Mouse (Mus musculus) adrenal gland, adult 2 months (tissue): Measurements from ENCODE around the gene Pex13. TPM values are rescaled to one million over a fixed set of nuclear protein-coding genes. Genes with fewer than 3 reads are reported as not detected.
A peak's percentile ranks its signal among the peaks of the same experiment; 100 is the strongest.

Experiments
- DNase-seq: peaks from one replicate; pipeline ENCODE4 v3.0.0; 2021
- long read RNA-seq: library from polyadenylated mRNA; stranded (forward); transcript quantifications from one replicate; pipeline ENCODE4 v2.0.0, GENCODE M21; 2021
- polyA plus RNA-seq: library from polyadenylated mRNA; depleted of rRNA; stranded (reverse); fragments of >200 nt; gene quantifications from 2 replicates; pipeline ENCODE4 v1.2.3, GENCODE M21; 2012; rRNA removed
- total RNA-seq, 2 experiments: library from RNA; stranded (reverse); gene quantifications; 2 replicates each; pipeline ENCODE4 v1.2.3; 2021

Pex13 gene
- total RNA-seq (10 to 100 TPM; 66.5 to 74.6 TPM), polyA plus RNA-seq (25.6 and 32.3 TPM in 2 replicates)
- long read RNA-seq, full-length matches to known transcripts: 62 of 66 reads
- long read RNA-seq, partial matches to known transcripts: 0 of 66 reads
- long read RNA-seq, other reads (novel, unspliced or antisense): 4 of 66 reads

GRCm38 (mm10) chr11:23665798-23666501, at the start of gene Pex13:
Gene Pex13 (minus strand): TSS chr11:23665959.
- DNase-seq: peak; percentile 96

- no peak for DNase-seq
Measured at GRCm38 (mm10) chr11:23712299-23712698, 46.5 kb upstream of the Pex13 start.

GRCm38 (mm10) chr11:23704604-23705294, 39.0 kb upstream of the Pex13 start:
- DNase-seq: no peak

GRCm38 (mm10) chr11:23701831-23702230, 36.1 kb upstream of the Pex13 start:
- no peak for DNase-seq

- no peak for DNase-seq
Measured at GRCm38 (mm10) chr11:23699414-23700095, 33.8 kb upstream of the Pex13 start.

- no peak for DNase-seq
Measured at GRCm38 (mm10) chr11:23698526-23698925, 32.8 kb upstream of the Pex13 start.

- DNase-seq: no peak
Measured at GRCm38 (mm10) chr11:23695847-23696246, 30.1 kb upstream of the Pex13 start.

- peak; percentile 16 for DNase-seq
Measured at GRCm38 (mm10) chr11:23693286-23693685, 27.5 kb upstream of the Pex13 start.

GRCm38 (mm10) chr11:23688060-23688459, 22.3 kb upstream of the Pex13 start:
- DNase-seq: no peak

GRCm38 (mm10) chr11:23686671-23687070, 20.9 kb upstream of the Pex13 start:
- no peak for DNase-seq

GRCm38 (mm10) chr11:23682561-23682960, 16.8 kb upstream of the Pex13 start:
- DNase-seq: no peak

GRCm38 (mm10) chr11:23680435-23680950, 14.7 kb upstream of the Pex13 start:
- peak; percentile 58 for DNase-seq

- DNase-seq: peak; percentile 49
Measured at GRCm38 (mm10) chr11:23679044-23679642, 13.4 kb upstream of the Pex13 start.

- DNase-seq: no peak
Measured at GRCm38 (mm10) chr11:23676100-23676499, 10.3 kb upstream of the Pex13 start.

- DNase-seq: no peak
Measured at GRCm38 (mm10) chr11:23672256-23672749, 6.5 kb upstream of the Pex13 start.

- no peak for DNase-seq
Measured at GRCm38 (mm10) chr11:23667128-23667527, 1.4 kb upstream of the Pex13 start.

- DNase-seq: no peak
Measured at GRCm38 (mm10) chr11:23666526-23666925, 767 bp upstream of the Pex13 start.

- DNase-seq: peak; percentile 82
Measured at GRCm38 (mm10) chr11:23665311-23665786, 410 bp downstream of the Pex13 start, which contains the start of gene Pus10. Gene Pus10 (plus strand): TSS chr11:23665674.

- no peak for DNase-seq
Measured at GRCm38 (mm10) chr11:23664232-23664631, 1.5 kb downstream of the Pex13 start.

GRCm38 (mm10) chr11:23657791-23658190, 8.0 kb downstream of the Pex13 start:
- DNase-seq: peak; percentile 41

- no peak for DNase-seq
Measured at GRCm38 (mm10) chr11:23653666-23654065, 12.1 kb downstream of the Pex13 start.

- no peak for DNase-seq
Measured at GRCm38 (mm10) chr11:23647835-23648234, 17.9 kb downstream of the Pex13 start.
